Mouse (Mus musculus) stomach, embryonic 14.5 days (tissue): Measurements from ENCODE around the gene Med23. TPM values are rescaled to one million over a fixed set of nuclear protein-coding genes. Genes with fewer than 3 reads are reported as not detected.

ENCODE experiments used
- ATAC-seq: fragments of 200-750 bp; cut with Nextera tagmentation; 2 replicates; pipeline ENCODE4 v1.8.0; 2017; ENCODE audit warnings: low read depth, moderate TSS enrichment; ENCODE audit not compliant: insufficient number of reproducible peaks, insufficient read depth, low FRiP score
- H3K27ac ChIP-seq: fragments of 300-500 bp; sonication (generic); 2 replicates; pipeline ENCODE4 v1.5.1; 2014; ENCODE audit warnings: mild to moderate bottlenecking, low read length, moderate library complexity, mixed read lengths
- H3K27me3 ChIP-seq: fragments of 300-500 bp; sonication (generic); 2 replicates; pipeline ENCODE4 v1.6.1; 2014; ENCODE audit warnings: low read length, control low read depth, mixed read lengths; ENCODE audit not compliant: control insufficient read depth, insufficient read depth
- H3K36me3 ChIP-seq: fragments of 300-500 bp; sonication (generic); 2 replicates; pipeline ENCODE4 v1.6.1; 2014; ENCODE audit warnings: mild to moderate bottlenecking, control low read depth, low read length, moderate library complexity, mixed read lengths; ENCODE audit not compliant: control insufficient read depth, insufficient read depth
- H3K4me1 ChIP-seq: fragments of 300-500 bp; sonication (generic); 2 replicates; pipeline ENCODE4 v1.6.1; 2014; ENCODE audit warnings: low read length, control low read depth, mixed read lengths; ENCODE audit not compliant: control insufficient read depth, insufficient read depth
- H3K4me2 ChIP-seq: fragments of 300-500 bp; sonication (generic); replicated peaks from 2 replicates; pipeline ENCODE4 v1.6.1; 2014; ENCODE audit warnings: low read depth, low read length, control low read depth
- H3K4me3 ChIP-seq: fragments of 300-500 bp; sonication (generic); 2 replicates; pipeline ENCODE4 v1.5.1; 2014; ENCODE audit warnings: low read depth, low read length, control low read depth
- H3K9ac ChIP-seq: fragments of 300-500 bp; sonication (generic); replicated peaks from 2 replicates; pipeline ENCODE4 v1.6.1; 2014; ENCODE audit warnings: low read depth, mild to moderate bottlenecking, control low read depth, low read length, moderate library complexity, mixed read lengths
- H3K9me3 ChIP-seq: fragments of 300-500 bp; sonication (generic); 2 replicates; pipeline ENCODE4 v1.6.1; 2016; ENCODE audit warnings: low read depth, low read length, control low read depth; ENCODE audit not compliant: control insufficient read depth
- WGBS: fragments of 180-500 bp; shearing (Covaris S2); extraction: QIAGEN DNeasy Blood & Tissue Kit; methylation state at CpG from one replicate; pipeline ENCODE4 v1.1.7; 2014; 5-methylcytosine and 5-hydroxymethylcytosine counted together
- polyA plus RNA-seq: library from polyadenylated mRNA; unstranded; fragments of >200 nt; fragmentation: Nextera tagmentation; extraction: Ambion mirVana; gene quantifications from 2 replicates; pipeline ENCODE4 v1.2.1, GENCODE M21; 2014

Gene Med23
- polyA plus RNA-seq, 1 experiment from 2014 or later, result 29.1 TPM

DNA sequence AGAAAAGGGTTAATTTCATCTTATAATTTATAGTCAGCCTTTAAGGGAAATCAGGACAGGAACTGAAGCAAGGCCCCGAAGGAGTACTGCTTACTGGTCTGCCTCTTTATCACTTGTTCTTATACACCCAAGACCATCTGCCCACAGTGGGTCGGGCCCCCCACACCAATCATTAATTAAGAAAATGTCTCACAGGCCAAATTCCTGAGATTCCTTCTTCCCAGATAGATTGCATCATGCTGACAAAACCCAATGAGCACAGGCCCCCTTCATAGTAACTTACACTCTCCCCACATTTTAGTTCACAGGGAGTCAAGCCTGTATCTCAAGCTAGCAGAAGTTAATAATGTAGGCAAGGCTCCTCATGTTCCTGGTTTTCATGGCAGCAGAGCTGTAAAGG is 27.8 kb upstream of the Med23 start:
- ATAC-seq, result no peak
- Histone ChIP-seq H3K9me3 (no peaks in the 10 kb centered on the region), H3K27me3 (no peaks in the 10 kb centered on the region), H3K4me2 (no peak overlapping the region), H3K4me1 (no peaks in the 10 kb centered on the region), H3K4me3 (no peak overlapping the region), H3K27ac (no peak overlapping the region), H3K36me3 (no peaks in the 10 kb centered on the region), H3K9ac (no peak overlapping the region)
- WGBS, result 8% methylated on average over 2 of the region's 2 CpGs

DNA sequence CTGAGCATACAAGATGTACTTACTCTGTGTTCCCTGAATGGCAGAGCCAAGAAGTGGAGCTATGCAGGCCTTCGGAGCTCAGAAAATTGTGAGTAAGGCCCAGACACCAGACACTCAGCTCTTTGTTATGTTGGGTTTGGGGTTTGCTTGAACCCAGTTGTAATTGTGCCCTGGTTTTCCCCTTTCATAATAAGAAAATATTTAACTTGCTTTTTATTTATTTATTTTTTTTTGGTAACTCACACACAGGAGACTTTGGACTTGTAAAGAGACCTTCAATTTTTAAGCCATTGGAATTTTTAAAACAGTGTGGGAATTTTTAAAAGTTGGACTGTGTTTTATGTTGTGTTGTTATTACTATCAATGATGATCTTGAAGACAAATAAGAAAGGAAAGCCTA is 27.1 kb upstream of the Med23 start, which contains the start of gene Enpp3:
Gene Enpp3 (minus strand): TSS at position 148 of the 400 bp plus-strand sequence.
- Histone ChIP-seq H3K4me1 (no peaks in the 10 kb centered on the region), H3K9ac (no peak within 1 kb of the TSS), H3K27ac (no peak within 1 kb of the TSS), H3K27me3 (no peaks in the 10 kb centered on the region), H3K4me2 (no peak within 1 kb of the TSS), H3K36me3 (no peaks in the 10 kb centered on the region), H3K9me3 (no peaks in the 10 kb centered on the region), H3K4me3 (no peak within 1 kb of the TSS)
- WGBS, result 83% methylated on average over 1 of the region's 1 CpGs
- no peak for ATAC-seq

GRCm38 (mm10) chr10:24863146-24863545 is 6.6 kb upstream of the Med23 start:
- ATAC-seq, result no peak
- H3K27me3 ChIP-seq, result no peaks in the 10 kb centered on the region
- H3K27ac ChIP-seq, result no peak overlapping the region
- no peak overlapping the region for H3K4me2 ChIP-seq
- no peaks in the 10 kb centered on the region for H3K4me1 ChIP-seq
- no peak overlapping the region for H3K9ac ChIP-seq
- 68% methylated on average over 2 of the region's 2 CpGs for WGBS
- H3K36me3 ChIP-seq, result no peaks in the 10 kb centered on the region
- H3K9me3 ChIP-seq, result no peaks in the 10 kb centered on the region
- H3K4me3 ChIP-seq, result no peak overlapping the region

DNA sequence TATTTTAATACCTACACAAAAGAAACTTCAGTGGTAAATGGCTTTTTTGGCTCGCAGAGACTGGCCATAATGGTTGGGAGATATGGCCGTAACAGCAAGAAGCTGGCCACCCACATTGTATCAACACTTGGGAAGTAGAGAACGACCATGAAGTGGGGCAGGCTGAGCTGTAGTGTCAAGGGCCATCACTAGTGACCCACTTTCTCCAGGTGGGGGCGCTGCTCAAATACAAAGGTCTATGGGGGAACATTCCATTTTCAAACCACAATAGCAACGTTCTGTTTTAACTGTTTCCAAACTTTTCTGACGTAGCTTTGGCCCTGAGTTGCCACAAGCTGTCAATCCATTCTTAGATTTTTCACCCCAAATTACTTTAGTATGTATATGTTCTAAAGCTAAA is 5.4 kb upstream of the Med23 start:
- H3K4me3 ChIP-seq, result no peak overlapping the region
- H3K36me3 ChIP-seq, result no peaks in the 10 kb centered on the region
- H3K9ac ChIP-seq, result no peak overlapping the region
- H3K9me3 ChIP-seq, result no peaks in the 10 kb centered on the region
- H3K27me3 ChIP-seq, result no peaks in the 10 kb centered on the region
- no peak overlapping the region for H3K27ac ChIP-seq
- WGBS, result 68% methylated on average over 6 of the region's 6 CpGs
- H3K4me1 ChIP-seq, result no peaks in the 10 kb centered on the region
- no peak for ATAC-seq
- no peak overlapping the region for H3K4me2 ChIP-seq

DNA sequence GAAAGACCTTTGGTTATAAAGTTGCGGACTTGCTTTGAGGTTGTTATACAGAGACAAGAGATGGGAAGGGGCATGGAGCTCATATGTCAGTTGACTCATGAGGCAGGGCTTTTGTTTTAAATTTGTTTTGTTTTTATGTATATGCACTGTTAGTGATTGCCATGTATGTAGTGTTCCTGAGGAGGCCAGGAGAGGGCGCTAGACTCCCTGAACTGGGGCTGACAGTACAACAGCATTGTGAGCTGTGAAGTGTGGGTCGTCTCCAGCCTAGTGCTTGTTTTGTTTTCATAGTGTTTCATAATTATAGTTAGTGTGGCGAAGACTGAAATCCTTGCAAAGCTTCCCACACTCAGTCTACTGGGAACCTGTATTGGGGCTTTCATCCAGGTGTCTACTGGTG is 3.8 kb downstream of the Med23 start:
- Histone ChIP-seq H3K4me1 (no peaks in the 10 kb centered on the region), H3K4me2 (no peak overlapping the region), H3K36me3 (peaks cover 60% of the 10 kb centered on the region), H3K9me3 (no peaks in the 10 kb centered on the region), H3K4me3 (no peak overlapping the region), H3K9ac (no peak overlapping the region), H3K27me3 (no peaks in the 10 kb centered on the region), H3K27ac (no peak overlapping the region)
- WGBS, result 77% methylated on average over 4 of the region's 4 CpGs
- ATAC-seq, result no peak

DNA sequence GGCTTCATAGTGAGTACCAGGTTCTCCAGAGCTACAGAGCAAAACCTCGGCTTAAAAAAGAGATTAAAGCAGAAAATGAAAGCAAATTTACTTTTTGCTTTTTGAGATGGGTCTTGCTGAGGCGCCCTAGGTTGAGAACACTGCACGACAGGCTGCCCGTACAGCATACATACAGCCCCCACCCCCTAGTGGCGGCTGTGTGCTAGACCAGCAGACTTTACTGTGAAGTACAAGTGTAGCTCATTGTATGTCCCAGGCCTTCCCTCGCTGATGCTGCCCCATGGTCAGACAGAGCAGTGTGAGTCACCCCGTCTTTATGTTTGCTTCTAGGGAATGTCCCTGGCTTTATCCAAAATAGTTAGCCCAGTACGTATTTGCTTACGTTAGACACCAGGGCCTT is 16.2 kb downstream of the Med23 start:
- Histone ChIP-seq H3K9me3 (no peaks in the 10 kb centered on the region), H3K36me3 (peaks cover 60% of the 10 kb centered on the region), H3K27me3 (no peaks in the 10 kb centered on the region), H3K4me3 (no peak overlapping the region), H3K27ac (no peak overlapping the region), H3K4me1 (no peaks in the 10 kb centered on the region), H3K9ac (no peak overlapping the region), H3K4me2 (no peak overlapping the region)
- ATAC-seq, result no peak
- WGBS, result 82% methylated on average over 9 of the region's 9 CpGs

DNA sequence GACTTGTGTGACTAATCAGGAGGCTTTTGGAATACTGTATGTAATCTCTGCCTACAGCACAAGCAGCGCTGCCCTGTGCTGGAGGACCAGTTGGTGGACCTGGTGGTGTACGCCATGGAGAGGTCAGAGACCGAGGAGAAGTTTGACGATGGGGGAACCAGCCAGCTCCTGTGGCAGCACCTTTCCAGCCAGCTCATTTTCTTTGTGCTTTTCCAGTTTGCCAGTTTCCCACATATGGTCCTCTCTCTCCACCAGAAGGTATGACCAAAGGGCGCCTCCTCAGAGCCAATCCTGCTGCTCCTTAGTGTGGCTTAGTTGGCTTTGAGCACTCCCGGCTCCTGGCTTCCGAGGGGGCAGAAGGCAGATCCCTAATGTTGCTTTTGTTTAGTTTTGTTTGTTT is 18.6 kb downstream of the Med23 start:
- H3K4me2 ChIP-seq, result no peak overlapping the region
- H3K9ac ChIP-seq, result no peak overlapping the region
- no peak overlapping the region for H3K4me3 ChIP-seq
- no peak overlapping the region for H3K27ac ChIP-seq
- no peak for ATAC-seq
- no peaks in the 10 kb centered on the region for H3K4me1 ChIP-seq
- H3K36me3 ChIP-seq, result peaks cover 61% of the 10 kb centered on the region
- H3K9me3 ChIP-seq, result no peaks in the 10 kb centered on the region
- 95% methylated on average over 7 of the region's 7 CpGs for WGBS
- H3K27me3 ChIP-seq, result no peaks in the 10 kb centered on the region

GRCm38 (mm10) chr10:24895927-24896326 is 26.1 kb downstream of the Med23 start:
- no peak overlapping the region for H3K9ac ChIP-seq
- H3K4me3 ChIP-seq, result no peak overlapping the region
- H3K9me3 ChIP-seq, result no peaks in the 10 kb centered on the region
- H3K36me3 ChIP-seq, result peaks cover 69% of the 10 kb centered on the region
- H3K4me1 ChIP-seq, result no peaks in the 10 kb centered on the region
- no peak for ATAC-seq
- no peak overlapping the region for H3K27ac ChIP-seq
- no peak overlapping the region for H3K4me2 ChIP-seq
- 86% methylated on average over 8 of the region's 8 CpGs for WGBS
- H3K27me3 ChIP-seq, result no peaks in the 10 kb centered on the region

DNA sequence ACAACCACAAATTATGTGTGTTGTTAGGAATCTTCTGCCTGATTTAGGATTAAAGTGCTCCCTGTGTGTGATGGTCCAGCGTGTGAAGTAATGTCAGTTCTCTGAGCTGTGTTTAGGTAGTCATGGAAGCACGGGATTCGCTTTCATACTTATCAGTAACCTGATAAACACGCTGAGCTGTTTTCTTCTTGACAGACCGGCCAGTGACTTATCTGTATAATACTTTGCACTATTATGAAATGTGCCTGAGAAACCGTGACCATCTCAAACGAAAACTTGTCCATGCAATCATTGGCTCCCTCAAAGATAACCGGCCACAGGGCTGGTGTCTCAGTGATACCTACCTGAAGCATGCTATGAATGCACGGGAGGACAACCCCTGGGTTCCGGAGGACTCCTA is 35.8 kb downstream of the Med23 start:
- Histone ChIP-seq H3K27me3 (no peaks in the 10 kb centered on the region), H3K9ac (no peak overlapping the region), H3K27ac (no peak overlapping the region), H3K4me2 (no peak overlapping the region), H3K9me3 (no peaks in the 10 kb centered on the region), H3K4me3 (no peak overlapping the region), H3K4me1 (no peaks in the 10 kb centered on the region), H3K36me3 (peaks cover 91% of the 10 kb centered on the region)
- WGBS, result 95% methylated on average over 10 of the region's 10 CpGs
- no peak for ATAC-seq
